Mouse (Mus musculus) adrenal gland, adult 8-10 months (tissue): ENCODE data around the gene Ap2m1. TPM values are rescaled to one million over a fixed set of nuclear protein-coding genes. Genes with fewer than 3 reads are reported as not detected.
"Not testable (repeated sequence)": the region's sequence is repeated elsewhere in the genome, so short reads cannot be mapped to it uniquely, and the experiment has no call there.

Experiments
- DNase-seq: peaks from one replicate; pipeline ENCODE4 v3.0.0; 2022
- total RNA-seq, 4 experiments: library from RNA; stranded (reverse); gene quantifications; 2 replicates each; pipeline ENCODE4 v1.2.4; 2022

Ap2m1 gene
- total RNA-seq = 100 to 1,000 TPM; 273 to 406 (median 325) TPM

DNA sequence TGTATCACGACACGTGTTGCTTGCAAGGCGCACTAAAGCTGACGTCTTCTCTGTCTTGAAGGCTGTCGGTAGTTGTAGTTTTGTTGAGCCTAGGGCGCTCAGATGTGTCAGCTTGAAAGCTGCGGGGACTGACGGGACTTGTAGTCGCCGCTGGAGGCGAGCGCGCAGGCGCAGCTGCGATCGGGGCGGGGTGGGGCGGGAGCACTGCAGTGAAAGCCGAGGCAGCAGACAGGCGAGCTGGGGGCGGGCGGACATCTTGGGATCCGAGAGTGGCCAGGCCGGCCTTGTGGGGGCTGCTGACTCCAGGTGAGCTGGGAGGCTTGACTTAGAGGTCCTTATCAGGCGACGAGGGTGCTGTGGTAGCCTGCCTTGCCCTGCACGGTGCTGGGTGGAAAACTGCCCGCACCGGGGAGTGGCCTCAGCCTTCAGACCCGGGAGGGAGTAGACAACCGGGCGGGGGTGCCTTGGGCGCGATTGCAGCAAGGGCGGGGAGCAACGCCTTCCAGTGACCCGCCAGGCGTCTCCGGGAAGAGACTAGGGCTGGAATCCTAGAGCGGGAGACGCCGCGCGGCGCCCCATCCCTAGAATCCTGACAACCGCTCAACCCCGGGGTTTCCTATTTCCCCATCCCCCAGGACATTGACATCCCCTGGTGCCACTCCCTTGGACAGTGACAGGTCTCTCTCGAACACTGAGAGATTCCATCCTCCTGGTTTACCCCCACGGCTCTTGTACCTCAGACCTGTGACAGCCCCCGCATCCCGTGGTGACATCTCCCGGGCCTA is at the start of gene Ap2m1:
Gene Ap2m1 (plus strand): TSS at position 183 of the 785 bp plus-strand sequence.
- peak; percentile 97 for DNase-seq

DNA sequence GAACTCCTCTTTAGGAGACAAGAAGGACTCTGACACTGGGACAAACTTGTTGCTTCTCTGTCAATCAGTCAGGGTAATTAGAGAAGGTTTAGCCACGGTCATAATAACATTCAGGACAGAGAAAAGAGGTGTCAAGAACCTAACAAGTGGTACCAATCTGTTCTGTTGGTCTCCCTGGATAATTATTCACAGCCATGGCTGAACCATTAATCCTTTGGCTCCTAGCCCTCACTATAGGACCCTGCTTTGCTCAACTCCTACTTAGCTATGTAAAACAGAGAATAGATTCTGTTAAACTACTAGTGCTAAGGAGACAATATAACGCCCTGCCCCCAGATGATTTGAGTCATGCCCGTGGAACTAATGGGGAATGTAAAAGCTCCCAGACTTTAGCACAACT is 49.2 kb upstream of the Ap2m1 start:
- no peak for DNase-seq

DNA sequence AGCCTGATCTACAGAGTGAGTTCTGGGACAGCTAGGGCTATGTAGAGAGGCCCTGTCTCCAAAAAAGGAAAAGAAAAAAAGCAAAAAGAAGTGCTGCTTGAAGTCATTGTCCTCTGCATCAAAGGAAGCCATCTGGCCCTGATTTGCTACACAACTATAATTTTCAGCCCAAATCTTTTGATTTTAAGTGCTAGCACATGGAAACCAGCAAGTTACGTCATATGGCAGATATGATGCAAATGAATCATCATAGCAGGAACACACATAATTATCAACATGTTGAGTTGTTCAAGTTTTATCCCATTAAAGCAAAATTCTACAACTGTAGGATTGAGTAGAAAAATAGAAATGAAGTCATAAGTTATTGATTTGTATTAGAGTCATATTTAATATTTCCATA is 47.1 kb upstream of the Ap2m1 start:
- no peak for DNase-seq

DNA sequence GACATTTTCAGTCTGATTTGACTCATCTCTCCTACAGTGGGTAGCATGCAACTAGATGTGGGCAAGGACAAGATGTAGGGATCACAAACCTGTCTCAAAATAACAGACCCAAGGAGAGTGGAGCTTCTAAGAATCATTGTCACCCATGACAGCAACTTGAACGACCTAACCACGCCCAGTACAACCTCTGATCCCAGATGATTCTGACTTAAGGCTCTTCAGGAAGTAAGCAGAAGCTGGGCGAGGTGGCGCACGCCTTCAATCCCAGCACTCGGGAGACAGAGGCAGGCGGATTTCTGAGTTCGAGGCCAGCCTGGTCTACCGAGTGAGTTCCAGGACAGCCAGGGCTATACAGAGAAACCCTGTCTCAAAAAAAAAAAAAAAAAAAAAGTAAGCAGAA is 46.5 kb upstream of the Ap2m1 start:
- DNase-seq = not testable (repeated sequence)

DNA sequence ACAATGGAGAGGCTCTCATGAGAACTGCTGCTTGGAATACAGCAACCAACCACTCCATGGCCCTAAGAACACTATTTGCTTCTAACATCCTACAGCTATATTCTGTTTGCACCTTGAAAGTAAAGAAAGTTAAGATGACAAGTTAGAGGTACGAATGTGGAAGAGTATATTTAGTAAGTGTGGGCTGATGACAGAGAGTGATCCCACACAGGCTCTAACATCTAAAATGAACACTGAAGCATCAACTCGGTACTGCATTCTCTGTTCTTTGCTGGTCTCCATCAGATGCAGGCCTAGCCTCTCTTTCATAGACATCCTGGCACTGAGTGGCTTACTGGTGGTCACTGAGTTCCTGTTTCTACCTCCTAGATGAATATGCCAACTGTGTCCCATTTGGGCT is 46.0 kb upstream of the Ap2m1 start:
- DNase-seq = no peak

DNA sequence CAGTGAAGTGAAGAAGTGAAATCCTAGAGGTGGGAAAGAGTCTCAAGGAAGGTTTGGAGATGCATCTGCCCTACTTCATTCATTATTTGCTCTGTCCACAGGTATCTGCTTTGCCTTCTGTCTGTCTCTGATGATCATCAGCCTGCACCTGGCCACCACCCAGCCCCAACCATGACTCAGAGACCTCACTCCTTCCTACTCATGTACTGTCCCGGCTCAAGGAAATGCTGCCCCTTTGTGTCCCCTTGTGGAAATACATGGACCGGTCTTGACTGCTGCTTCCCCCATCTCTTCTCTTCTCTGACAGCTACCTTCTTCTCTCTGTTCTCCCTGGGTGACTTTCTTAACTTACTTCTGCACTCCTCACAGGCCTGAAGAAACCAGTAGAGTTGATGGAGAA is 44.7 kb upstream of the Ap2m1 start:
- no peak for DNase-seq

DNA sequence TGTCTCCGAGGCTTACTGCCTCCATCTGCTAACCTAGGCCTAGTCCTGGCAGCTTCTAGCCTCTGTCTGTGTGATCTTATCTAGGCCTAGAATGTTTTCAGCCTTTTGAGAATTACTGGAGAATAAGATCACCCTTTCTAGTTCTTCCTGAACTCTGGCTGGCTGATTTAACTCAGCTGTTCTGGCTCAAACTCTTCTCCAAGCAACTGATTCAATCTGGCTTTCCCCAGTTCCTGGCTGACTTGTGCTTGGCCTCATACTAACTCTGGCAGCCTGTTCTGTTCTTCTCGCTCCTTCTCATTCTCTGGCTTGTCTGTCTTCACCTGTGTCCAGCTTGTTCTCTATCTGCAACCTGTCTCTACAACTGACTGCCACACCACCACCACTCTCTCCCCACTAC is 44.0 kb upstream of the Ap2m1 start:
- DNase-seq = no peak

DNA sequence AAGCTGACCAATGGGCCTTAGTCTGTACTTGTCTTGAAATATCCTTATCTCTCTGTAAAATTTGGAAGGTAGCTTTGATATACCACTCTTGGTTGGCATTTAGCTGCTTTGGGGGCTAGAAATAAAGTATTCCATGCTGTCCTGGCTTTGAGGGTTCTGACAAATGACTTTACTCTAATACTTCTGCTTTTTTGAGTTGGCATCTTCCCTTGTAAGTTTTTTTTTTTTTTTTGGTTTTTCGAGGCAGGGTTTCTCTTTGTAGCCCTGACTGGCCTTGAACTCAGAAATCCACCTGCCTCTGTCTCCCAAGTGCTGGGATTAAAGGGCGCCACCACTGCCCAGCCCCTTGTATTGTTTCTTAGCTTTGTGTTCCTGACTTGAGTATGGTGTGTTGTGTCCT is 41.8 kb upstream of the Ap2m1 start:
- no peak for DNase-seq

DNA sequence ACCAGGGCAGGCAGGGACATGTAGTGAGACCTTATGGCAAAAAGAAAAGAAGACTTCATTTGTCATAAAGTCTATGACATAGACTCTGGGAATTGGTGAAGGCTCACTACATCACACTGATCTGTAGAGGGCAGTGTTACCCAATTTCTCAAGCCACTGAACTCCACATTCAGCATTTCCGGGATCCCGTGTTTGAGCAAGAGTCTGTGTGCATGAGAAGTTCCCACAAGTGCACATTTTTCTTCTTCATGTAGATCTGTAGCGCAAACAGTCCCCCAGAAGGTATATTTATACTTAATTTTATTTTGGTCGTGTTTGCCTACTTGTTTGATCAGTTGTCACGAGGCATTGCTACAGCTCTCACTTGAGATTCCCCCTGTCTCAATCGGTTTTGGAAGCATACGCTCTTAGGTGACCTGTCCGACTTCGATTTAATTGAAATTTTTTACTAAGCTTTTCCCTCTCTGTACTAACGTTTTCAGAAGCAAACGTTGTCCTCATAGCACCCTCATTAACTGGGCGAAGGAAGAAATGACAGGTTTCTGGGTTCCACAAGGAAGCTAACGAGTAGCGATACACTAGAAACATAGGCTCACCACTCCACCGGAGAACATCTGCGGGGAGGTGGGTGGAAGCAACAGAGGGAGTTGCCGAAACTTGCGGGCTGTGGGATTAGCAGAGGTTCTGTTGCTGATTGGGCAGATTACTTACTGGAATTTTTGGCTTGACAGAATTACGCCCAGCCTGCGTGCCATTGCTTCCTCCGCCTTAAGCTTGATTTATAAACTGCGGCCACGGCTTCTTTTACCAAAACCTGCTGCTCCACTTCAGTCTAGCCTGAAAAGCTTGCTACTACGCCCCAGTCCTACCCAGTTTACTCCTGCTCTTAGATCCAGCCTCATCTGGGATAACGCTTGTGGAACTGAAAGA is 38.3 kb upstream of the Ap2m1 start:
- DNase-seq = peak; percentile 34

DNA sequence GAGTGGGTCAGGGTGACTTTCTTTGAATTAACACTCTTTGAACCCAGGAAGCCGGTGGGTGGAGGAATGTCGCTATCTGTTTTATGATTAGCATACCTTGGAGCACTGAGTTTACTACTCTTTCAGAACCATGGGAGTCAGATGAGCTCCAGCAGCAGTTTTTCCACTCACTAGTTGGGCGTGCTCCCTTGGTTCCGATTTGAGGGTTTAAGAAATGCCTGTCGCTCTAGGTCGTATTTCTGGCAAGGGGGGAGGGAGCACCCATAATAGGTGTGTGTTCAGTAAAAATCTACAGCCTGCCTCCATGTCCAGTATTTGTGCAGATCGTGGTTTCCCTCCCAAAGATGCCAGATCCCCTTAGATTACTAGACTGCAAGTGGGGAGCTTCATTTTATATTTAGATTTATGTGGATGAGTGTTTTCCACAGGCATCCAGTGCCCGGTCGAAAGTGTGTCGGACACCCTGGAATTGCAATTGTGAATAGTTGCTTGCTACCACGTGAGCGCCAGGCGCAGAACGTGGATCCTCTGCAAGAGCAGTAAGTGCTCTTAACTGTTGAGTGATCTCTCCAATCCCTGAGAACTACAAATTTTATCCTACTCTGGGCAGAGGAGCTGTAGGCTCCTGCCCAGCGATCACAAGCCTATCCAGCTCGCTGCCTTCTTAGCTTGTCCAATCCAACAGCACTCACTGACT is 37.1 kb upstream of the Ap2m1 start:
- DNase-seq = no peak

DNA sequence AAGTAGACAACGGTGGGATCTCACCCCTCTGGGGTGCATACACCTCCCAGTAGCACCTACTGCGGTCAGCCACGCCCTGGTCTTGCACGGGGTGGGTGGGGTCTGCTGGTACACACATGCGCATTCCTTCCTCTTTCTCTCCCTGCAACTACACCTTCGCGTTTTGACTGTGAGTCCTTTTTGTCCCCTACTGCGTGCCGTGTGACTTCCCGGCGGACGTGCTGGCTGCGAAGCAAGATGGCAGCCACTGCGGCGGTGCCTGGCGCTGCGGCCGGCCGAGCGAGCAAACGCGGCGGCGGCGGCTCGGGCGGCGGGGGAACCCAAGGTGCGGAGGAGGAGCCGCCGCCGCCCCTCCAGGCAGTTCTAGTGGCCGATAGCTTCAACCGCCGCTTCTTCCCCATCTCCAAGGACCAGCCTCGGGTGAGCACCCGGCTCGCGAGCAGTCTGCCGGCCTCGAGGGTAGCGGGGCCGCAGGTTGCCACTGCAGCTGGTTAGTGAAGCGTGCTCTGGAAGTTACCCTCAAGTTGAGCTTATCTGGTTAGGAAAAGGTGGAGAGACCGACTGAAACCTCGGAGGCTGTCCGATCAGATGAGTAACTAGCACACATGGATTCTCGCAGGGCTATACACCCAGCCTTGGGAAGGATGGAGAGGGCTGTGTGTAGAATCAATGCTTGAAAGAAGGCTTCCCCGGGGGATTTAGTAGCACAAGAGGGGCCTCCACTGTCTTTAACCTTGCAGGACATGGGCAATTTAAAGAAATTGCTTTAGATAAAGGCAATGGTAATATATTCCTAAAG is 36.4 kb upstream of the Ap2m1 start, which contains the start of gene Eif2b5:
Gene Eif2b5 (plus strand): TSS at position 141 of the 799 bp plus-strand sequence.
- peak; percentile 95 for DNase-seq

DNA sequence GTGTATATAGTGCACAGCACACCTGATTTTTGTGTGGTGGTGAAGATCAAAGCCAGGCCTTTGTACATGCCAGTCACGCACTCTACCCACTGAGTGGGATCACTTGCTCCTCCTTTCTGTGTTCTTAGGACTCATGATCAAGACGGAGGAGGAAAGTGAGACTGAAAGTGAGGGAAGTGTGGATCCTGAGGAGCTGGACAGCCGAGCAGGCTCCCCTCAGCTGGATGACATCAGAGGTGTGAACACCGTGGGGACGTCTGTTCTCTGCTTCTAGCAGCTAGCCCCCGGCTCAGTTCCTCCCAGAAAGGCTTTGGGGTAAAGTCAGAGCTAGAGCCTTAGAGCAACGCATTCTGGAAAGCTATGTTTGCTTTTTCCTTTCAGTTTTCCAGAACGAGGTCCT is 29.3 kb upstream of the Ap2m1 start:
- DNase-seq = no peak

DNA sequence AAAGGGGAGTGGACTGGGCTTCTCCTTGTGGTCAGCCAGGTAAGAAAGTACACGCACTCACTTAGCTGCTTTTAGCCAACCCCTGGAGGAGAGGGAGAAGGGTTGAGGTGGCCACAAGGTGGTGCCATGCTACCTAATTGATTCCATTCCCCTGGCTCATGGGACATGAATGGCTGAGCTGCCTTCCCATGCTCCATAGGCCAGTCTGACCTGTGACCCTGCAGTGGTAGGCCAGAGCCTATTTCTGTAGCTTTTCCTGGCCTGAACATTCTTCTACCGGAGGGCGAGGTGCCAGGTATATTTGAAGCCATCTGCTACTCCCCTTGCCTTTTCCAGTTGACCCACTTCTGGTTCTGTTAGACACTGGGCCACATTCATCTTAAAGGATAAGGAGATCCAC is 25.9 kb upstream of the Ap2m1 start:
- DNase-seq = peak; percentile 37

DNA sequence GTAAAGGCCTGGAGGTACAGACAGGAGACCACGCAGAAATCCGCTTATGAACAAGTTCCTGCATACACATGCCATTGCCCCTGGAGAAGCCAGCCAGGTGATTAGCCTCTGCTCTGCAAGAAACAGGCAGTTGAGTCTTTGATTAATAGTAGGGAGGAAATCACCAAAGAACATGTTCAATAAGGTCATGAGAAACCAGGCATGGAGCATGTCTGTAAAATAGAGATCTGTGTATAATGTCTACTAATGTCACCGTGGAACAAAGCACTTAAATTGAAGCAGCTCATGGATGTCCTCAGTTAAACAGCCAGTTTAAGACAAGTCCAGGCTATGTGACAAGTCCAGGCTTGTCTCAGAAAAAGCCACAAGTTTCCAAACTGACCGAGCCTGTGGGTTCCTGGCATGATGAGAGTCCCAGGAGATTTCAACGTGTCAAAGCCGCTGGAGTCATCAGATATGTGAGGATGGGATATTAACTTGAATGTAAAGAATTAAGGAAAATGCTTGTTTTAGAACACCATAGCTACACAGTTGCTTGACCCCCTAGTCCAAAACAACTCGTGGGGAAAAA is 23.9 kb upstream of the Ap2m1 start:
- no peak for DNase-seq

DNA sequence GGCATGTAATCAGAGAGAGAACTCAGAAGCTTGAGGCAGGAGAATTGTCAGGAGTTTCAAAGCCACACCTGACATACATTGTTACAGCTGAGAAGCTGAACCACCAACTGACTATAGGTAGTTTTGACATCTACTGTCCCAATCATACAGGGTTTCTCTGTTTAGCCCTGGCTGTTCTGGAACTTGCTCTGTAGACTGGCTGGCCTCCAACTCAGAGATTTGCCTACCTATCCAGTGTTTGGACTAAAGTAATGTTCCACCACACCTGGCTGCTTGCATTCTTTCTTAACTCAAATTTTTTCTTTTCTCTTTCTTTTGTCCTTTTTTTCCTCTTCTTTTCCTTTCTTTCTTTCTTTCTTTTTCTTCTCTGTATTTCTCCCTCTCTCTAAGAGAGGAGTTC is 19.2 kb upstream of the Ap2m1 start:
- DNase-seq = no peak

DNA sequence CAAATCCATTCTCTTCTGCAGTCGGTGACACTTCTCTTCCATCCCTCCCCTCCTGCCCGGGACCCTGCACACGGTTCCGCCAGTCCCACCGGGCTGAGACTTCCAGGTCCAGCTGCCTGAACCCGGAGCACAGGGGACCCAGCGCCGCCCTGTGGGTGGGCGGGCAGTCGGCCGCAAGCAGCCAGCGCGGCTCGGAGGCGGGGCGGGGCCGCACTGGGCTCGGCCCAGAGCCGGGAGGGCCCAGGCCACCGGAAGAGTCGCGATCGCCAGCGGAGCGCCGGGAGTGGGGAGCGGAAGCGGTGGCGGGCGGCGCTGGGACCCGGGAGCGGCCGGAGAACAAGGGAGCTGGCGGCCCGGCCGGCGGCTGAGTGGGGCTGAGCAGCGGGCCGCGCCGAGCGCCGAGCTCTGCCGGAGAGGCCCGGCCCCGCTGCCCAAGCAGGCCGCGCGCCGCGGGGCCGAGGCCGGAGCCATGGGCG is 18.5 kb upstream of the Ap2m1 start, which contains the start of gene Dvl3:
Gene Dvl3 (plus strand): TSS at position 257 of the 476 bp plus-strand sequence.
- DNase-seq = peak; percentile 88

DNA sequence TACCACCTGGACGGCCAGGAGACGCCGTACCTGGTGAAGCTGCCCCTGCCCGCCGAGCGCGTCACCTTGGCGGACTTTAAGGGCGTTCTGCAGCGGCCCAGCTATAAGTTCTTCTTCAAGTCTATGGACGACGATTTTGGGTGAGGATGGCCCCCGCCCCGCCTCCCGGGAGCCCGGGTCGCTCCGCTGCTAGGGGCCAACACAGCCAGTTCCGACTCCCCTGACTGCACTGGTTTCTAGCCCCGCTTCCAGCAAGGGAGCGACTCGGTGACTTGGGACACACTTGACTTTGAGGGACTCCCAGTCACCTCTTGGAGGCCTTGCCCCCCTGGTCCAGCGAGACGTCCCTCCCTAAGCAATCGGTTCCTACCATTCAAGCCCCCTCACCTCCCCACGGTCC is 18.1 kb upstream of the Ap2m1 start:
- DNase-seq = no peak

DNA sequence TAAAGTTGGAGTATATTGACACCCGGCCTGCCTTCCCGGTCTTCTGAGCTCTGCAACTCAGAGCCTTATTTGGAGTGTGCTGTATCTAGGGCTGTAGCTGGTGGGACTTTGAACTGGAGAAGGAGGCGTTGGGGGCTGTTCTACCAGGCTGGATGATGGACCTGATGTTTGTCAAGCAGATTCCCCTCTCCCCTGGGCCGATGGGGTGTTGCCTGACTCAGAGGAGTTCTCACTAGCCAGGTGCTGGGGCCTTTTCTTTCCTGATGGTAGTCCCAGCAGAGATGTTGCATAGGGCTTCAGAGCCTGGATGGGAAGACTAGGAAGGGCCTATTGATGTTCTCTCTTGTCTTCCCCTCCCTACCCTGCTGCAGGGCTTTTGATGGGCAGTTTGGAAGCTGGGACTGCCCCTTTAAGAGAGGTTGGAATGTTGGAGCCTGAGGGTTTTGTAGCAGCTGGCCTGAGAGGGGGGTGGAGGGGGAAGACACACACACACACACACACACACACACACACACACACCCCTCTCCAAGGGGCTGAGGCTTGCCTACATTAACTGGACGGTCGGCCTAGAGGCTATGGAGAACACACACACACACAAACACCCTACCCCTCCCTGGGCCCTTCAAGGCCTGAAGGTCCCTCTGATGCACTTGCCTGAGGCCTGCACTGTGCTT is 17.4 kb upstream of the Ap2m1 start:
- DNase-seq = no peak

DNA sequence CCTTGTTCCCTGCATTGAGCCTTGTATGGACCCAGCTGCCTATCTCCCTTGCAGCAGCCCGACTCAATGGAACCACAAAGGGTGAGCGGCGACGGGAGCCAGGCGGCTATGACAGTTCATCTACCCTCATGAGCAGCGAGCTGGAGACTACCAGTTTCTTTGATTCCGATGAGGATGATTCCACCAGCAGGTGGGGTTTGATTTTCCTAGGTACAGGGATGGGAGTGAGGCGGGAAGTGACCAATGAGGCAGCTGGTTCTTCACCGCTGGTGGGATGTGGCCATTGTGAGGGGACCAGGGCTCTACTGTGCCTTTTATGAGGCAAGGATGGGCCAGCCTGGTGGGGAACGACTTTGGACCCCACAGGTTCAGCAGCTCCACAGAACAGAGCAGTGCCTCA is 11.4 kb upstream of the Ap2m1 start:
- DNase-seq = no peak

DNA sequence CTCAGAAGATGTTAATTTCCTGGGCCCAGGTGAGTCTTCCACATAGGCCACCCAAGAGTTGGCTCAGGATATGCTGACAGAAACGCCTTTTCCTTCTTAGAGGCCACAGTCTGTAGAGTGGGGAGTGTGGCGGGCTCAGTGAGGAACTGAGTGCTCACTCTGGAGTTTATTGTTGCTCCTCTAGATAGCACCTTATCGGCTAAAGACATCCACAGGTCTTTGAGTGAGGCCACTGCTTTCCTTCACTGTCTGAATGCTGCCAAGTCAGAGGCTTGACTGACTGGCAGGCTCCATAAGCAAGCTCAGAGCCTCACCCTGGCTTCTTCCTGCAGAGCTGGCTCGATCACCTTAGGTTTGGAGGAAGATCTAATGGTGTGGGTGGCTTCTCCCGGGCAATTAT is 6.5 kb upstream of the Ap2m1 start:
- no peak for DNase-seq

DNA sequence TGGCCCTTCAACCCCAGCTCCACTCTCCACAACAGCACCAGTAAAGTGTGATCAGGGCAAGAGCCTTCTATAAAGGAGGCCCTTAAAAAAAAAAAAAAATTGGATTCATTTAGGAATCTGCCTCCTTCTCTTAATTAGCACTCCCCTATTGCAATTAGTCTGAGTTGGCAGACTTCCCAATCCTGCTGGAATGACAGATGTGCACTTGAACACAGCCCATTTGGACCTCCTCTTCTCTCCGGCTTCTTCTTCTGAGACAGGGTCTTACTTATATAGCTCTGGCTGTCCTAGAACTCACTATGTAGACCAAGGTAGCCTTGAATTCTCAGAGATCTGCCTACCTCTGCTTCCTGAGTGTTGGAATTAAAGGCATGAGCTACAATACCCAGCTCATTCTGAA is 5.9 kb upstream of the Ap2m1 start:
- DNase-seq = no peak
